Mouse (Mus musculus) megakaryocyte, embryonic 14.5 days (primary cell): ENCODE results near the gene Adk.

Experiments used
- FLI1 ChIP-seq: IDR thresholded peaks from 2 replicates; pipeline ENCODE4 v1.6.1; 2012; ENCODE audit warnings: low read length, inconsistent platforms, mixed read lengths
- GATA1 ChIP-seq: IDR thresholded peaks from 3 replicates; pipeline ENCODE4 v1.6.1; 2012; ENCODE audit warnings: mixed read lengths, low read length, inconsistent platforms, borderline replicate concordance

DNA sequence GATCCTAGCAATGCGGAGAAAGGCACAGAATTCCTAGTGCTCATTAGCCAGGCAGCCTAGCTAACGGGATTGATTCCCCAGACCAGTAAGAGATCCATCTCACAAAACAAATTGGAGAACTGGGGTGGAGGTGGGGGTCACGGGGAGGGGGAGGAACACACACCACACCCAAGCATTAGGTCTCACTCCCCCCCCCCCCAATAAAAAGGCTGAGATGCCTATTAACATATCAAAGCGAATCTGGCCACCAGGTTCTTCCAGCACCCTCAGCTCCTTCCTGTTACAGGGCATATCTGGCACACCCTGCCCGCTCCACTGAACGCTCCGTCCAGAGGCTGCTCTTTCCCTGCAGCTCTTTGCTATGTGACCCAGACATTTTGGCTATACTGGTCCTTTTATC, 406.3 kb downstream of the Adk start:
- TF ChIP-seq GATA1 = no peak
- no peak for TF ChIP-seq FLI1
